Mouse (Mus musculus) telencephalon, adult 2 months (tissue): ENCODE data around the gene Corin.

Experiments used
- DNase-seq: peaks from one replicate; pipeline ENCODE4 v3.0.0-alpha.2; 2011; ENCODE audit warnings: low read depth, low spot score

The Corin gene

DNA sequence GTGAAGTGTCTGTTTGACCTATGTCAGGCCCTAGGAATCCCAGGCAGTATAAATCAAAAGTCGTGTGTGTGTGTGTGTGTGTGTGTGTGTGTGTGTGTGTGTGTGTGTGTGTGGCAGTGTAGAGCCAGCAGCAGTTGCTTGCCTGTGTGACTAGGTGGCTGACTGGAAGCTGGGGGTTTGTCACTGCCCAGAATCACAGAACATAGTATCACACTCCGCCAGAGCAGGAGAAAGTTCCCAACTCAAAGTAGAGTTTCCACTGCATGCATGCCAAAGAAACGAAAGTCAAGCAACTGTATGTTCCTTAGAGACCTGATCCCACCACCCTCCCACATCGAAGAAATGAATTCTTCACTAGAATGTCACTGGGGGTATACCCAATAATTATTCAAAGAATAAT is 61.3 kb downstream of the Corin start:
- no peak for DNase-seq

DNA sequence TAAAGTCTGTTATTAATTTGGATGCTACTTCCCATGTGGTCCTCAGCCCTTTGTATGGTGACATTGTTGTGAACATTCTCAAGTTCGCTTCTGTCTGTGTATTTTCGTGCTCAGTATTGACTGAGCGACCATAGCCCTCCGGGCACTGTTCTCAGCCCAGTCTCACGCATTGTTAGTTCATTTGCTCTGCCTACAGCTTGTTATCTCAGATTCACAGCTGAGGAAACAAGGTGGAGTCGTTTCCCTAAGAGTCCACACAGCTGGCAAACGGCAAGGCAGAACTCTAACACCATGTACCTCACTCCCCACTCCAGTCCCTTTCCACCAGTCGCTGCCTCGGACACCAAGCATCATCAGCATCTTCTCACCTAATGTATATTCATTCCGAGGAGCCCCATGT is 63.1 kb downstream of the Corin start:
- no peak for DNase-seq

DNA sequence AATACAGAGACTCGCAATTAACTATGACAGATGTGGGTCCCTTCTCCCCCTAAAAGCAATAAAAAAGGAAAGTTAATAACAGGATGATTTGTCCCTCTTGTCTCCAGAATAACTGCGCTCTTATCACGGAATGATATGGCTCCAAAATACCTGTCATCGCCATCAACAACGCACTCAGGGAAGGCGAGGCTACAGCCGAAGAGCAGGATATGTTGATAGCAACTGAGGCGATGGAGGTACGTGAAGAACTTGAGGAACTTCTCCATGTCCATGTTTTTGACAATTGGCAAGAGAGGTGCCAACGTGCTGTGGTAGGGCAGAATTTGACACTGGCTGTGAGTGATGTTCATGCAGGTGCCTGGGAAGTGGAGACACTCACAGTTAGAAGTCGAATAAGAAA is 69.2 kb downstream of the Corin start:
- DNase-seq, result no peak

DNA sequence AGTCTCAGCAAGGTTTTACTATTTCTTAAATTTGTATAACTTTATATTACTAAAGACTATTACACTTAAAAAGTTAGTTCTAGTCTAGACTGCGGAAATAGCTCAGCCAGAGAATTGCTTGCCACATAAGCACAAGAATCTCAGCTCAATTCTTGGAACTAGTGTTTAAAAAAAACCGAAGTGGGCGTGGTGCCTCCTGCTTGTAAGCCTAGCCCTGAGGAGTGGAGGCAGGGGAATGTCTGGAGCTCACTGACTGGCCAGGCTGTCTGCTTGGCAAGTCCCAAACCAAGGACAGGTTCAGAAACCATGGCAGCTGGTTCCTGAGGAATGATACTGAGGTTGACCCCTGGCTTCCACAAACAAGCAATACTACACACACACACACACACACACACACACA is 72.4 kb downstream of the Corin start:
- DNase-seq, result no peak

DNA sequence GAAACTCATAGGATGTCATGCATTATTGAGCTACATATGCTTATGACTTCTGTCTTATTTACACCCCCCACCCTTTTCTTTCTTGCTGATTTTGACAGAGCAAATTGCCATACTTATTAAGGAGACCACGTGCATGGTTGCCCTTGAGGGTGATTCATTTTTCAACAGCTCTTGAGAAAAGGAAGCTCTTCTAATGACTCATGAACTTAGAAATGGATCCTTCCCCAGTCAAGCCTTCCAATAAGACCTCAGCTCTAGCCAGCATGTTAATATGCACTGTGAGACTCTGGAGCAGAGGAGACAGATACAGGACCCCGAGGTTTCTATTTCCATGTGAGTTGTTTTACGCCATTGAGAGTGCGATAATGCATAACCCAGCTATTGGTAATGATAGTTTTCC is 76.7 kb downstream of the Corin start:
- no peak for DNase-seq

DNA sequence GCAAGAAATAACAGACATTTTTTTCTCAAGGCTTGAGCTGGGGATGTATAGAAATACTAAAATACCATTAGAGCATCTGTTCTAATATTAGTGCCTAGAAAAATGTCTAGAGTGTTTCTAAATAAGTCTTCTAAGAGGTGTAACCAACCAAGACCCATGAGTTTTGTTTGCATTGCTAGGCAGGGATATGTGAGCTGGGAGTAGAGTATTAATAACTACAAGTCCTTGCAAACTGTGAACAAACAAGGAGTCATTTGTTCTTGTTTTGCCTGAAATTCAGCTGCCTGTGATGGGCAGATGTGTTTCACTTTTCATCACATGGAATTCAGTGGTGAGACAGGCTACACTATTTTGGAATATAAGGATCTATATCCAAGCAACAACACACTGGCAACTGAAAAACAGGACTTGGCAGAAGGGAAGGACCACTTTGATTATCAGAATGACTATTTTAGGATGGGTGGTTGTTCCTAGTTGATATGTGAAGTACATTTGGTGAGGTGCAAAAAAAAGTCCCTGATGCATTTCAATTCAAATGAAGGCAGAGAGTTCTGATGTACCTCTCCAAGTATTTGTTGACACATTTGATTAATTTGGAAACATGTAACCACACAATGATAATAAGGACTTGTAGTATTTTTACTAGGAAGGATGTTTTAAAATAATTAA is 78.8 kb downstream of the Corin start:
- peak; percentile 6 for DNase-seq

DNA sequence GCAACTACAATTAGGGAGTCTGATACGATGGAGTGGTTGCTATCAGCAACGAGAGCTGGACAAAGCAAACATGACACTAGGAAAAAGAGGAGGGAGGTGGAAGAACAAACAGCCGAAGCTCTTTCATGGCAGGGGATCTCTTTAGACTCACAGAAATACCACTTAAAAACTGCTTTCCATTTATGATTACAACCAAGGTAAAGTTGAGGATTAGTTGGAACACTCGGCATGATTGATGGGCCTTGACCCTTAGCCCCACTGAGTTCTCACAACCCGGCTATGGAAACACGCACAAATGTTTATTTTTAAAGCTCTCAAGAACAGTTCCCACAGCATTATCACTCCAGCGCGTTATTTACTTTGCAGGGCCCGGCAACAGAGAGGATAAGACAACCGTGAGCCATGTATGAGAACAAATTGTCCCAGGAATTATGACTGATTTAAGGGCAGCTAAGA is 92.4 kb downstream of the Corin start:
- no peak for DNase-seq

DNA sequence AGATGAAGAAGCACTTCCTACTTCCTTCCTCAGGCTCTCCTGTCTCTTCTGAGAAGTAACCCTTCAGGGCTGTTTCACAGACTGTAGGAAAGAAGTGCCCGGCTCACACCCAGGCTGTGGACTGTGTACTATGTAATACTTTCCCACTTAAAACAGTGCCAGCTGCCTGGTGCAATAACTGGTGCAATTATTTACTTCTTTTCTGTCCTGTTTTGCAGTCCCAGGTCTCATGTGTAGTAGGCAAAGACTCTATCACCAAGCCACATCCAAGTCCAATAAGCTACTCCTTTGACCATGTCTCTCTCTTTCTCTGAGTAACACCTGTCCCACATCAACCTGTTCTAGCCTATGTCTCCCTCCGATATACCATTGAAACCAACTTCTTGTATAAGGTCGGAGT is 93.4 kb downstream of the Corin start:
- DNase-seq, result no peak

DNA sequence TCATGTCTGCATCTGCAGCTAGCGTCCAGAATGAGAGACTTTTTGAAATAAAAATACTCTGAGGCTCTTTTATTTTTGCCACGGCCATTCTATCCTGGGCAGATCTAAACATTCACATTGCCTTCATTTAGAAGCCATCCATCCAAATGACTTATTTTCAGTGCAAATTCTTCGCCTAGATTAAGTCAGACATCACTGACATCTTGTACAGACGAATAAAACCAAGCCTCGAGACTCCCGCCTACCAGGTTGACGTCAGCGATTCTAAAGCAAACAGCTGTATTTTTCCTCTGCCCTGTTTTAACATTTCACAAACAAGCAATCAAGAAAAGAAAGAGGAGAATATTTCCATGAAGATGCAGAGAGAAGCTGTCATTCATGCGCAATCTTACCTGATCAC is 100.9 kb downstream of the Corin start:
- DNase-seq, result peak; percentile 42

DNA sequence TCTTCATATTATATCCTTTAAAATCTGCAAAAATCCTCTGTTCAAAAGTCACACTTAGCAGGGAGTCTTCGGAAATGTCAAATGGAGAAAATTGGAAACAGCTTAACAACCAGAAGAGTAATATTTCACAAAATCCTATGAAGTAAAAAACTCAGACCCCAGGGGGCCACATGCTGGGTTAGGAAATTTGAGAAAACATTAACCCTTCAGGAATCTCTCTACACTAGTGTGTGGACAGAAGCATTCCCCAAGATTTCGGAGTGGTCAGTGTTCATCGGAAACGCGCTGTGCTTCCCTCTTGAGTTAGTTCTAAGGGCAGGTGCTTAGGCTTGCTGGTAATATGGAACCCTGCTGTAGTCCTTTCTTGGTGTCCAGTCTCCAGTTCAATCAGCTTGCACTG is 101.4 kb downstream of the Corin start:
- DNase-seq, result no peak

DNA sequence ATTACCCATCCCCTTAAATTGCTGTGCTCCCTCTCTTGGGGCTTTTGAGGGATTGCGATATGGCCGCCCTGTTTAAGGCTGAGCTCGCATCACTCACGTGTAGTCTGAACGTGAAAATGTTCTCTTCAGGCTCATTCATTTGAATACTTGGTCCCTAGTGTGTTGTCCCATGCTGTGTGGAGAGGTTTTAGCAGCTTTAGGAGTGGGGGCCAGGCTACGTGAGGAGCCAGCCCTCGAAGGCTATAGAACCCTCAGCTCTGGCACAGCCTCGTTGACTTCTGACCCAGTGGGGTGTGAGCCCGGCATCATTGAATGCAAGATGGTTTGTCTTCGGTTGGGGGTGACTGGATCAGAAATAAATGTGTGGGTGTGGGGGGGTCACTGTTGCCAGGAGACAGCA is 102.5 kb downstream of the Corin start:
- no peak for DNase-seq

DNA sequence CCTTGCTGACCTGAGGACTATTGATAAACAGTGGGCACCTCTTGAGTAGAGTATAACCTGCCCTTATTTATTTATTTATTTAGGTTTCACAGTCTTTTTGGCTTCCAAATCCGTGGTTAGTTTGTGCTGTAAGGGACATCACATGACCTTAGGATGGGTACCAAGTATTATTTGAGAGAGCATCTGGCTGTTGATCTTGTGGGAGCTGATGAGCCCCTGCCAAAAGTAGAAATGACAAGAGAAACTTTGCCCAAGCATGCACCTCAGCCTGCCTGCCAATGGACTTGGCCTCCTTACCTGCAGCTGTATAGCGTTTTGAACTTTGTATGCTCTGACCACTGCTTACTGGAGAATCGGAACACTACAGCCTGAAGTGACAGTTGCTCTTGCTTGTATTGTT is 103.0 kb downstream of the Corin start:
- DNase-seq, result no peak

DNA sequence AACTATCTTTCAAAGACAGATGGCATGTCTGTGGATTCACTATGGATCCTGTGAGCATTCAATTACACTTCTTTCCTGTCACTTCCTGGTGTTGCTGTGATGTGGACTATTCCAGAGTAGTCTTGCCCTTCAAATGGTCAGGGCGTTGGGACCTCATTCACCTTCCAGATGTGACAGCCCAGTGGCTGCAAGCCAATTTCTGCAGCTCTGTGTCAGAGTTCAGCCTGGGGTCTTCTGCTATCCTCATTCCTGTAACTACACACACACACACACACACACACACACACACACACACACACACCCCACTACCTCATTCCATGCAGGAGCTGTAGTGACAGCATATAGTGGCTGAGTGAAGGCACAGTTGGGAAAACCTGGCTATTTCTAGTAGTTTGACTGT is 122.1 kb downstream of the Corin start:
- DNase-seq, result no peak

DNA sequence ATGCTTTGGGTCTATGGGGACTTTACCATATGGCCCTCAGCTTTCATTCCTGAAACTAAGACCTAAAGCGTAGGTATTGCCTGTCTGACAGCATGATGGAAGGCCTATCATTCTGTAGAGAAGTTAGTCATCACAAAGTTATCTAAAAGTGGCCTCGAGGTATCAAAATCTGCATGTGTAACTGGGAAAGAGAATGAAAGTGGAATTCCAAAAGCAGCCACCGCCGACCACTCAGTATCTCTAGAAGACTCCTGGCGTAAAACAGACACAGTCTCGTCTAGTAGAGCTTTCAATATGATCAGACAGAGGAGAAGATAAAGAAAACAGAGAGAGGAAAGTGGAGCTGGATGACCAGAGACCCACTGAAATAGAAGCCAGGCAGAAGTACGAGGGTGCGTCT is 123.7 kb downstream of the Corin start:
- no peak for DNase-seq

DNA sequence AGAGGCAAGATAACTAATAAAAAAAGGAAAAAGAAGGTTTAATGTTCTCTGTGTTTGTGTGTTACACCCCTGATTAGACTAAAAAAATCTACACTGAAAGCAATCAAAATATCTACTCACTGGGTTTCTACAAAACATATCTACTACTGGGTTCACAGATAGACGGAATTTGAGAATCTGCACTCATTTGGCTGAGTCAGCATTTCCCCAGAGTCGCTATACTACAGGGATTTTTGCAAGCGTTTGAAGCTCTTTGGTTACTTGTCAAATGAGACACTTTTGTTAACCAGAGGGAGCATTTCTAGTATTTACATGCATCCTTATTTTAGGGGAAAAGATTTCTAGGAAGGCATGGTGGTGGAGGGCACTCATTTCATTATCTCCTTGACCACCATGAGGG is 136.3 kb downstream of the Corin start:
- no peak for DNase-seq

DNA sequence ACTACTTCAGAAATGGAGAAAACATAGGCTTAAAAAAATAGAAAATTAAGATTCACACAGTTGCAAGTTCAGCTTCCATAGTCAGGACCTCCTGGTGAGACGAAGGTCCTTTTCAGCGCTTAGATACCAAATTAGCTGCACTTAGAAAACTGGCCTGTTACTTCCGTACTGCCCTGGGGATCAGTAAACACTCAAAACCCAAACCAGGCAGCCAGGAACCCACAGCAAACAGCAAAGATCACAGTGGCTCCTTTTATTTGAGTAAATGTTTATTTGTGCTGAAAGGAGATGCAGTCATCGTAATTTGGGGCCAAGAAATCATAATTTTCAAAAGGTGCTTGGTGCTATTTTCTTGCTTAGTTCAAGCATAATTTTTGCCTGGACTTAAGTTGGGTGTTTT is 138.5 kb downstream of the Corin start:
- DNase-seq, result no peak

DNA sequence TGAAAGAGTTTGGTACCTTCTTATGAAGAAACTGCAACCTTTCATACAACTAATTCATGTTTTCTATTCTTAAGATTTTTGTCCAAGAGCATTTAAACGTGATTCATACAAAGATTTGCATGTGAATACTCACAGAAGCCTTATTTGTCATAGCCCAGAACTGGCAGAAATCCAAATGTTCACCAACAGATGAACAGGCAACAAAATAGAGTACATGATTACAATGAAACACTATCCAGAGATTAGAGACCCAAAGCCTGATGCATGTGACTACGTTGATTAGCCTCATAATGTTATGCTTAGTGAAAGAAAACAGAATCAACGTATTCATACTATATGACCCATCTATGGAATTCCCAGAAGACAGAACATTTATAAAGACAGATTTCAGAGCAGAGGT is 140.4 kb downstream of the Corin start:
- no peak for DNase-seq

DNA sequence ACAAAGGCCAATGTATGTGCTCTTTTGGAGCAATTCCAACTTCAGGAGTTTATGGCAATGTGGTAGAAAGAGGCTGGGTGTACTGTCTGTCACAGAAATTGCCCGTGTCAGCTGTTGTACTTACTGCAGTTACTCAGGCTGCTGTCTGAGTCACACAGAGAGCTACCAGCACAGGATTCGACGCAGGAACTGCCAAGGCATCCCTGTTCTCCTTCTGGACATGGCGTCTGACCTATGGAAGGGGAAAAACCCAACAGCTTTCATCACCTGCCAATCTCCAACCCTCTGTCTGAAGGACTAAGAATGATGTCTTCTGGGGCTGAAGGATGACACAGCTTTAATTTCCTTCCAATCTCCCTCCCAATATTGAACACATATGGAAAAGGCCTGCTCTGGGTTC is 150.5 kb downstream of the Corin start:
- DNase-seq, result no peak

DNA sequence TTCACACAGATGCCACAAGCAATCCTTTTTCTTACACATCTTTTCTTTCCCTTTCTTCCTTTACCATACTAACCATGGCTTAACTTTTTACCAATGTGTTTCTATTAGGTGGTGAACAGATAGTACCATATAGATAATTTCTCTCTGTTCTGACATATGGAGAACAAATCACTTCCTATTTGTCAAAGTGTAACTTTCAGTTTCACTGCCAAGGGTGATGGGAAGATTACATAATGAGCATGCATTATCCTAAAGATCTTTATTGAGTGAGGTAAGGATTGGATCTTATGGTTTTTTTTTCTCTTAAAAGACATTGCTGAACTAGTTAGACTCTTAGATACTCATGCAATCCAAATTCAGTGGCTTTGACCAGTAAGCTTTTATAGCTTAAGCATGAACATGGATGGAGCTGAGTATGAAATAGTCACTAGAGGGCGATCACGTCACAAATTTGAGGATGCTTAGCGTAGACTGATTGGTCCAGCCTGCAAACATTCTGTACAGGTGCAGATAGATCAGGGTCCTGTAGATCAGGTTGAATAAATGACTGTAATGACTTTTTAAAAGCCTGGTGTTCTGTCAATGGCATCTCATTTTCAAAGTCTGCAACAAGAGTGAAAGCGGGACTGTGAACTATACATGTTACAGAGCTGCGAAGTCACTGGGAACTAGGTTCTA is 154.1 kb downstream of the Corin start:
- DNase-seq, result peak; percentile 65

DNA sequence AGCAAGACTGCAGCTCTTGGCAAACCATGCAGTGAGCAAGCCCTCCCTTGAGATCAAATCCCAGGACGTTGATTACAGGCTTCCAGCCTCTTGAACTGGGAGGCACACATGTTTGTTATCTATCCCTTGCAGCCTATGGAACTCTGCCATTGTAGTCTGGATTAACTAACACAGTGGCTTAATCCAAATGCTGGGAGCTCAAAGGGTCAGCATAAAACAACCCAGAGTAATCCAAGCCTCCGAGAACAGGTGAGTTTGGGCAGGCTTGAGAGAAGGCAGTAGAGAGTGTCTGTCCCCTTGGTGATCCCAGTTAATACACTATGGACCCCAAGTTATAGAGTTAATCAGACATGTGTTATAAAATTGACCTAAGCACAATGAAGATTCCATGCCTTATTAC is 155.7 kb downstream of the Corin start:
- DNase-seq, result no peak

DNA sequence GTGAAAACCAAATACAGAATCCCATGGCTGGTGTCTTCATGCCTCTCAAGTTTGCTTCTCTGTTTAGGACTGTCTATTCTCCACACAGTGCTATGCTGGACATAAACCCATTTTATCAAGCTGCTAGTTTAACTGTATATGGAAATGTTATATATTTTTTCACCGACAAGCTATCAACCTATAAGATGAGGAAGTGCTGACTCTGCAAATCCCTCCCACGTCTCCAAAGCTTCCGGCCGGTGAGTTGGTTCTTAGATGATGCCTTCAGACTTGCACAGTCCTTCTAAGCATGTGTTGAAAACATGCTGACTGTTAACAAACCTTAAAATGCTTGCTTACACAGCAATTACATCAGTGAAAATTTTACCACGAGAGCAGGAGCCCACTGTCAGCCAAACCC is 168.4 kb downstream of the Corin start:
- DNase-seq, result no peak

DNA sequence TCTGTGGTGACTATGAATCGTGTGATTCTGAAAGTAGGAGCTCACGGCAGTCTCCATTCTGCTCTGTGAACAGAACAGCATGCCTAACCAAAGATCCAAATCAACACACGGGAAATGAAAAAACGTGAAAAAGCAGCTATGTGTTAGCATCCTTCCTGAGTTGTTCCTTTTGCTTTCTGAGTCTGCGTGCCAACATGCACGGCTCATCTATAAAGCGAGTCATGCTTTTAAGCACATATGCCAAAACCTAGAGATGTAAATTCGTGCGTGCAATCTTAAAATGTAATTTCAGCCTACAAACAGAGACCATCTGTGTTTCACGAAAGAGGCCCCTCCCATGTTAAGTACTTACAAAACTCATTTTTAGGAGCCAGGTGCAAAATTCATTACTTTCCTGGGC is 171.4 kb downstream of the Corin start:
- DNase-seq, result peak; percentile 53

DNA sequence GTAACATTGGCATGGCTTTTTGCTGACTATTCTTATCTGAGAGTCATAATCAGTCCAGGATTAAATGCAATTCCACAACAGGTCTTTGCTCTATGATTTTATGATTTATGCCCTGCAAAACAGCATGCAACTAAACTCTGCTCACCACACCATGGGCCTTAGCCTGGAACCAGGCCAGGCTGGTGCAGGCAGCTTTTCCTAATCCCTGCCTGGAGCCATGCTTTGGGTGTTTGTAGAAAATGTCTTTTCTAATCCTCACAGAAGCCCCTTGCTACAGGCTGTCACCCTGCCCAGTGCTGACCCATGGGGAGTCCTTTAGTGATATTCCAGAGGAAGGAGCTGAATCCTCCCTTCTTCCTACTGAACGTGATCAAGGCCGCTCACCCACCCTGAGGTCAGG is 173.1 kb downstream of the Corin start:
- DNase-seq, result no peak

DNA sequence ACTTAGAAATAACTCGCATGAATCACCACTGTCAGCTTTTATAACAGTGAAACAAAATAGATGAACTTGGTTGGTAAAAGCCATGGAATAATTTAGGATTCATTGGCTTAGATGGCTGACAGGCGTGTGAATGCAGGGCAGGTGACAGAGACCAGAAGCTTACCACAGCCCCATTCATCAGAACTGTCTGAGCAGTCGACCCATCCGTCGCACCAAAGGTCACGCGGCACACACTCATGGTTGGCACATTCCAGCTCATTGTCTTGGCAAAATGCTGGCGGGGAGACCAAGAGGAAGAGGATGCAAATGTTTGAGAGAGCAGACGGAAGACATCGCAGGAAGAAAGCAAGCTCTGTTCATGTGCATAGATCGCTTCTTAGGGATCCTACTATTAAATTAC is 173.6 kb downstream of the Corin start:
- DNase-seq, result no peak
